24 mouse cellular contexts compared by ENCODE assay signal in genomic region chr12:68208302-68208701, GRCm38 (mm10).
A peak's percentile ranks its signal among the peaks of the same experiment; 100 is the strongest.
DNase-seq lines count a peak whose midpoint lies in the region; ATAC-seq lines count a peak whose summit lies in the region.
"Had no signal": no experiment of that assay in that cellular context is flagged by ENCODE, and none has a peak within 500 bp of the region (broad histone marks: within the 10 kb centered on the region; RNA-seq: fewer than 3 reads in every experiment).

No protein-coding gene starts in this region.

- H3K27ac ChIP-seq in forebrain, embryonic 13.5 days, result no peak overlapping the region
- H3K27ac ChIP-seq in forebrain, embryonic 10.5 days, result no peak overlapping the region
- H3K27ac ChIP-seq in heart, embryonic 10.5 days, result no peak overlapping the region
- H3K27ac ChIP-seq: embryonic facial prominence, embryonic 15.5 days; heart, adult 2 months; heart, embryonic 15.5 days; hindbrain, embryonic 10.5 days; kidney, postnatal 0 days; layer of hippocampus, adult 2 months; limb, embryonic 10.5 days had no signal

- H3K4me2 ChIP-seq in forebrain, embryonic 13.5 days, result no peak overlapping the region
- H3K4me2 ChIP-seq: embryonic facial prominence, embryonic 15.5 days; heart, embryonic 15.5 days had no signal

- no peak overlapping the region for H3K9ac ChIP-seq in forebrain, embryonic 13.5 days
- H3K9ac ChIP-seq: embryonic facial prominence, embryonic 15.5 days; heart, embryonic 15.5 days had no signal

- ATAC-seq in forebrain, embryonic 13.5 days, result 0 out of 2 replicates have a peak, but pooled peaks have one; percentile 33

- intact Hi-C loops in left cerebral cortex, postnatal 36 days (cut with DNase I), result no loop called here
- intact Hi-C loops in left cerebral cortex, postnatal 4 days (cut with DNase I), result no loop called here

- 0 out of 2 replicates have a peak, but pooled peaks cover 2% of the 10 kb centered on the region for H3K4me1 ChIP-seq in forebrain, embryonic 13.5 days
- H3K4me1 ChIP-seq in forebrain, embryonic 10.5 days, result no peaks in the 10 kb centered on the region
- no peaks in the 10 kb centered on the region for H3K4me1 ChIP-seq in heart, embryonic 10.5 days
- H3K4me1 ChIP-seq: embryonic facial prominence, embryonic 15.5 days; heart, embryonic 15.5 days; hindbrain, embryonic 10.5 days; limb, embryonic 10.5 days had no signal

- no peak overlapping the region for H3K4me3 ChIP-seq in forebrain, embryonic 13.5 days
- no peak overlapping the region for H3K4me3 ChIP-seq in forebrain, embryonic 10.5 days
- no peak overlapping the region for H3K4me3 ChIP-seq in heart, embryonic 10.5 days
- H3K4me3 ChIP-seq: embryonic facial prominence, embryonic 15.5 days; heart, adult 2 months; heart, embryonic 15.5 days; hindbrain, embryonic 10.5 days; layer of hippocampus, adult 2 months; limb, embryonic 10.5 days had no signal

- no peak for DNase-seq in forebrain, embryonic 10.5 days (ENCODE audit: extremely low spot score, low spot score)
- DNase-seq in left cerebral cortex, postnatal 36 days (ENCODE audit: low spot score in 2 of 2), result peak; percentile 3
- no peak for DNase-seq in left cerebral cortex, postnatal 4 days
- peak; percentile 29 for DNase-seq in layer of hippocampus, adult 9-10 months (ENCODE audit: low spot score)
- DNase-seq in right cerebral cortex, postnatal 4 days, result peak; percentile 11
- no peak for DNase-seq in heart, embryonic 10.5 days (ENCODE audit: low spot score)
- DNase-seq in heart, adult 18-20 months, result no peak
- DNase-seq: adrenal gland, adult 8-10 months; cerebellum, adult 11-12 months; cerebellum, postnatal 14 days; gastrocnemius, postnatal 10 days; heart, adult 2 months; kidney, adult 18-20 months; lung, adult 18-20 months; lung, postnatal 14 days; midbrain, embryonic 14.5 days; thymus, postnatal 4 days had no signal

- no peaks in the 10 kb centered on the region for H3K36me3 ChIP-seq in forebrain, embryonic 13.5 days (ENCODE audit: poor library complexity, severe bottlenecking)
- H3K36me3 ChIP-seq in forebrain, embryonic 10.5 days (replicated peaks), result no peaks in the 10 kb centered on the region
- H3K36me3 ChIP-seq in heart, embryonic 10.5 days, result no peaks in the 10 kb centered on the region
- H3K36me3 ChIP-seq: embryonic facial prominence, embryonic 15.5 days; heart, embryonic 15.5 days; hindbrain, embryonic 10.5 days; limb, embryonic 10.5 days had no signal

- 90% methylated on average over 10 of the region's 10 CpGs for WGBS in forebrain, embryonic 13.5 days
- 96% methylated on average over 10 of the region's 10 CpGs for WGBS in forebrain, embryonic 10.5 days
- WGBS in heart, embryonic 10.5 days, result 94% methylated on average over 10 of the region's 10 CpGs

- H3K9me3 ChIP-seq in forebrain, embryonic 13.5 days (replicated peaks), result no peaks in the 10 kb centered on the region
- H3K9me3 ChIP-seq in forebrain, embryonic 10.5 days, result no peaks in the 10 kb centered on the region
- no peaks in the 10 kb centered on the region for H3K9me3 ChIP-seq in heart, embryonic 10.5 days
- H3K9me3 ChIP-seq: embryonic facial prominence, embryonic 15.5 days; heart, embryonic 15.5 days; hindbrain, embryonic 10.5 days; limb, embryonic 10.5 days had no signal

- H3K27me3 ChIP-seq in forebrain, embryonic 13.5 days, result no peaks in the 10 kb centered on the region
- H3K27me3 ChIP-seq in forebrain, embryonic 10.5 days (ENCODE audit: poor library complexity, severe bottlenecking), result no peaks in the 10 kb centered on the region
- H3K27me3 ChIP-seq in heart, embryonic 10.5 days (ENCODE audit: insufficient read depth, poor library complexity, severe bottlenecking), result no peaks in the 10 kb centered on the region
- H3K27me3 ChIP-seq: embryonic facial prominence, embryonic 15.5 days; heart, embryonic 15.5 days had no signal

Comparison
In these comparisons a context has a peak if more than half of its experiments do, and no peak if none do; other contexts are left out.
1. DNase-seq: peak in left cerebral cortex, postnatal 36 days (2 of 2), layer of hippocampus, adult 9-10 months (single experiment) and right cerebral cortex, postnatal 4 days (single experiment); none in forebrain, embryonic 10.5 days (single experiment), left cerebral cortex, postnatal 4 days (single experiment), heart, embryonic 10.5 days (single experiment) and heart, adult 18-20 months (0 of 2).